In genomic region chr7:109561466-109562153, GRCm38 (mm10) we compare ENCODE assay signal across 12 mouse cellular contexts. TPM values are rescaled to one million over a fixed set of nuclear protein-coding genes. Genes with fewer than 3 reads are reported as not detected.
DNase-seq lines count a peak whose midpoint lies in the region; ATAC-seq lines count a peak whose summit lies in the region.
"Had no signal": no experiment of that assay in that cellular context is flagged by ENCODE, and none has a peak within 500 bp of the region (broad histone marks: within the 10 kb centered on the region; RNA-seq: fewer than 3 reads in every experiment).

No protein-coding gene starts in this region.

- 45% methylated on average over 8 of the region's 8 CpGs for WGBS in heart, embryonic 15.5 days
- 45% methylated on average over 8 of the region's 8 CpGs for WGBS in heart, embryonic 11.5 days (ENCODE audit: insufficient replicate concordance)

- no peak overlapping the region for H3K9ac ChIP-seq in heart, embryonic 15.5 days
- H3K9ac ChIP-seq in heart, embryonic 11.5 days (ENCODE audit: low read depth, low read length), result no peak overlapping the region
- H3K9ac ChIP-seq: hindbrain, embryonic 15.5 days had no signal

- no peak for ATAC-seq in heart, embryonic 15.5 days (replicated peaks; ENCODE audit: insufficient number of reproducible peaks, insufficient read depth, low FRiP score, low read depth)
- no peak for ATAC-seq in heart, embryonic 11.5 days (replicated peaks; ENCODE audit: insufficient number of reproducible peaks, low FRiP score, low TSS enrichment)

- no peak overlapping the region for H3K4me2 ChIP-seq in heart, embryonic 15.5 days
- H3K4me2 ChIP-seq in heart, embryonic 11.5 days, result no peak overlapping the region
- H3K4me2 ChIP-seq: hindbrain, embryonic 15.5 days had no signal

- H3K4me1 ChIP-seq in heart, embryonic 15.5 days (replicated peaks), result peaks cover 43% of the 10 kb centered on the region
- peaks cover 34% of the 10 kb centered on the region for H3K4me1 ChIP-seq in heart, embryonic 11.5 days (ENCODE audit: control insufficient read depth, insufficient read depth, low read length)
- H3K4me1 ChIP-seq: hindbrain, embryonic 15.5 days had no signal

- H3K36me3 ChIP-seq in heart, embryonic 15.5 days, result no peaks in the 10 kb centered on the region
- H3K36me3 ChIP-seq in heart, embryonic 11.5 days (ENCODE audit: control insufficient read depth, insufficient read depth, low read length), result no peaks in the 10 kb centered on the region
- H3K36me3 ChIP-seq: hindbrain, embryonic 15.5 days had no signal

- no peak overlapping the region for H3K4me3 ChIP-seq in heart, embryonic 15.5 days
- H3K4me3 ChIP-seq in heart, embryonic 11.5 days (ENCODE audit: low read depth, low read length), result no peak overlapping the region
- H3K4me3 ChIP-seq: erythroblast, embryonic 14.5 days; hindbrain, embryonic 15.5 days had no signal

- DNase-seq in 3134 (ENCODE audit: extremely low read depth, insufficient read length, low spot score) (peak; percentile 44), adipocyte (ENCODE audit: low spot score) (peak; percentile 61)
- DNase-seq in kidney, postnatal 25 days, result peak; percentile 29 to 60
- no peak for DNase-seq in gastrocnemius, postnatal 4 days (ENCODE audit: low spot score in 2 of 2)
- DNase-seq in cerebellum, adult 9-11 months, result no peak
- DNase-seq in layer of hippocampus, adult 9-10 months (ENCODE audit: low spot score), result no peak
- DNase-seq: left cerebral cortex, postnatal 4 days; right cerebral cortex, postnatal 14 days had no signal

- H3K9me3 ChIP-seq in heart, embryonic 15.5 days (replicated peaks), result no peaks in the 10 kb centered on the region
- H3K9me3 ChIP-seq in heart, embryonic 11.5 days (replicated peaks; ENCODE audit: control insufficient read depth, low read length), result no peaks in the 10 kb centered on the region
- H3K9me3 ChIP-seq: hindbrain, embryonic 15.5 days had no signal

- H3K27ac ChIP-seq in heart, embryonic 15.5 days, result peak overlapping the region; percentile 65
- no peak overlapping the region for H3K27ac ChIP-seq in heart, embryonic 11.5 days (ENCODE audit: low read depth, low read length)
- H3K27ac ChIP-seq: hindbrain, embryonic 15.5 days had no signal

- H3K27me3 ChIP-seq in heart, embryonic 15.5 days, result no peaks in the 10 kb centered on the region
- H3K27me3 ChIP-seq in heart, embryonic 11.5 days (ENCODE audit: control insufficient read depth, insufficient read depth, low read length), result no peaks in the 10 kb centered on the region
- H3K27me3 ChIP-seq: hindbrain, embryonic 15.5 days had no signal

RNA-seq across cellular contexts. Expression of gene Rpl27a, which starts 42.7 kb away (rescaled TPM):
- polyA plus RNA-seq in heart, embryonic 15.5 days (2015; fragmentation: Nextera tagmentation; extraction: Ambion mirVana), result 70.7 and 72.1 TPM in 2 replicates
- 88.2 and 106 TPM in 2 replicates for polyA plus RNA-seq in heart, embryonic 11.5 days (2014; fragmentation: Nextera tagmentation; extraction: Ambion mirVana)
- 100 to 1,000 TPM; 188 to 197 TPM for total RNA-seq in gastrocnemius, postnatal 4 days (2021)

RNA-seq across cellular contexts. Expression of gene Trim66, which starts 53.7 kb away (rescaled TPM):
- polyA plus RNA-seq in heart, embryonic 15.5 days (2015; fragmentation: Nextera tagmentation; extraction: Ambion mirVana), result 0.01 TPM in 1 of 2 replicates, not detected in the other
- 0.03 and 0.04 TPM in 2 replicates for polyA plus RNA-seq in heart, embryonic 11.5 days (2014; fragmentation: Nextera tagmentation; extraction: Ambion mirVana)
- under 1 TPM; 0.29 TPM for total RNA-seq in gastrocnemius, postnatal 4 days (2021)
- polyA plus RNA-seq: erythroblast, embryonic 14.5 days had no signal

Comparison
In these comparisons a context has a peak if more than half of its experiments do, and no peak if none do; other contexts are left out.
1. DNase-seq: peak in 3134 (single experiment), adipocyte (single experiment) and kidney, postnatal 25 days (2 of 2); none in gastrocnemius, postnatal 4 days (0 of 2), cerebellum, adult 9-11 months (single experiment) and layer of hippocampus, adult 9-10 months (single experiment).